Mouse (Mus musculus) MEL (cell line): ENCODE measurements around the gene Gm19935. TPM values are rescaled to one million over a fixed set of nuclear protein-coding genes. Genes with fewer than 3 reads are reported as not detected.
A peak's percentile ranks its signal among the peaks of the same experiment; 100 is the strongest.

Experiments used
- DNase-seq: peaks from one replicate; pipeline ENCODE4 v3.0.0; 2011; ENCODE audit warnings: low read depth, low spot score
- H3K27ac ChIP-seq: 2 replicates; pipeline ENCODE4 v1.5.1; 2012; ENCODE audit warnings: low read depth, mild to moderate bottlenecking, control low read depth, low read length, moderate library complexity; ENCODE audit not compliant: control insufficient read depth
- H3K27me3 ChIP-seq, 2 experiments: fragments of 150-350 bp in 1 of 2; sonication (generic) in 1 of 2; 2 replicates each; pipeline ENCODE4 v1.6.1; 2012; ENCODE audit warnings: low read length in 2 of 2, mild to moderate bottlenecking in 2 of 2, improper control_type of control experiment in 1 of 2, moderate library complexity in 1 of 2; ENCODE audit not compliant: insufficient read depth in 2 of 2, control insufficient read depth in 1 of 2
- H3K36me3 ChIP-seq, 2 experiments: 2 replicates each; pipeline ENCODE4 v1.6.1; 2012 to 2014; ENCODE audit warnings: low read length in 2 of 2, improper control_type of control experiment in 1 of 2, inconsistent platforms in 1 of 2, mild to moderate bottlenecking in 1 of 2; ENCODE audit not compliant: insufficient read depth in 2 of 2, control insufficient read depth in 1 of 2
- H3K4me1 ChIP-seq, 2 experiments: fragments of 150-350 bp in 1 of 2; sonication (generic) in 1 of 2; 2 replicates each; pipeline ENCODE4 v1.6.1; 2012; ENCODE audit warnings: low read length in 2 of 2, improper control_type of control experiment in 1 of 2, mild to moderate bottlenecking in 1 of 2; ENCODE audit not compliant: insufficient read depth in 2 of 2, control insufficient read depth in 1 of 2
- H3K4me3 ChIP-seq, 2 experiments: fragments of 150-350 bp in 1 of 2; sonication (generic) in 1 of 2; 2 replicates each; pipeline ENCODE4 v1.5.1; 2012; ENCODE audit warnings: low read depth in 2 of 2, low read length in 2 of 2, mild to moderate bottlenecking in 2 of 2, moderate library complexity in 2 of 2, control low read depth in 1 of 2, improper control_type of control experiment in 1 of 2; ENCODE audit not compliant: control insufficient read depth in 1 of 2, insufficient read depth in 1 of 2
- H3K79me2 ChIP-seq: 2 replicates; pipeline ENCODE4 v1.6.1; 2012; ENCODE audit warnings: mild to moderate bottlenecking, low read length, moderate library complexity; ENCODE audit not compliant: control insufficient read depth, poor library complexity, insufficient read depth
- H3K9ac ChIP-seq: 2 replicates; pipeline ENCODE4 v1.6.1; 2012; ENCODE audit warnings: low read depth, mild to moderate bottlenecking, control low read depth, low read length, moderate library complexity; ENCODE audit not compliant: control insufficient read depth, poor library complexity, severe bottlenecking
- H3K9me3 ChIP-seq: fragments of 150-350 bp; sonication (generic); replicated peaks from 2 replicates; pipeline ENCODE4 v1.6.1; 2012; ENCODE audit warnings: mild to moderate bottlenecking, low read length, improper control_type of control experiment, moderate library complexity; ENCODE audit not compliant: insufficient read depth
- ELF1 ChIP-seq: IDR thresholded peaks from 2 replicates; pipeline ENCODE4 v1.6.1; 2014; ENCODE audit warnings: low read depth, mild to moderate bottlenecking, inconsistent platforms, low read length, improper control_type of control experiment, moderate library complexity
- EP300 ChIP-seq, 2 experiments: IDR thresholded peaks; 2 replicates each; pipeline ENCODE4 v1.6.1; 2011; ENCODE audit warnings: improper control_type of control experiment in 2 of 2, low read length in 2 of 2, low read depth in 1 of 2, mild to moderate bottlenecking in 1 of 2
- GABPA ChIP-seq: IDR thresholded peaks from 2 replicates; pipeline ENCODE4 v1.6.1; 2012; ENCODE audit warnings: low read depth, mild to moderate bottlenecking, inconsistent platforms, low read length, improper control_type of control experiment, moderate library complexity
- HCFC1 ChIP-seq: IDR thresholded peaks from 2 replicates; pipeline ENCODE4 v1.6.1; 2012; ENCODE audit warnings: low read depth, mild to moderate bottlenecking, inconsistent platforms, low read length, improper control_type of control experiment, moderate library complexity
- MAFK ChIP-seq: IDR thresholded peaks from 2 replicates; pipeline ENCODE4 v1.6.1; 2011; ENCODE audit warnings: low read depth, mild to moderate bottlenecking, low read length, improper control_type of control experiment, borderline replicate concordance
- MEF2A ChIP-seq: IDR thresholded peaks from 2 replicates; pipeline ENCODE4 v1.6.1; 2014; ENCODE audit warnings: low read depth, mild to moderate bottlenecking, inconsistent platforms, low read length, improper control_type of control experiment; ENCODE audit not compliant: poor library complexity, insufficient replicate concordance, severe bottlenecking; ENCODE audit errors: extremely low read depth
- NRF1 ChIP-seq: IDR thresholded peaks from 2 replicates; pipeline ENCODE4 v1.6.1; 2014; ENCODE audit warnings: low read depth, mild to moderate bottlenecking, inconsistent platforms, low read length, improper control_type of control experiment, moderate library complexity; ENCODE audit not compliant: poor library complexity, insufficient read depth, severe bottlenecking
- POLR2AphosphoS5 ChIP-seq: IDR thresholded peaks from 2 replicates; pipeline ENCODE4 v1.6.1; 2012; ENCODE audit warnings: low read depth, borderline replicate concordance, mild to moderate bottlenecking, inconsistent platforms, low read length, moderate library complexity, mixed read lengths
- RCOR1 ChIP-seq: IDR thresholded peaks from 2 replicates; pipeline ENCODE4 v1.6.1; 2012; ENCODE audit warnings: low read depth, mild to moderate bottlenecking, inconsistent platforms, low read length, improper control_type of control experiment
- SIN3A ChIP-seq: IDR thresholded peaks from 2 replicates; pipeline ENCODE4 v1.6.1; 2012; ENCODE audit warnings: low read length, improper control_type of control experiment, inconsistent platforms
- SMC3 ChIP-seq: IDR thresholded peaks from 2 replicates; pipeline ENCODE4 v1.6.1; 2011; ENCODE audit warnings: low read depth, low read length, improper control_type of control experiment
- UBTF ChIP-seq: IDR thresholded peaks from 2 replicates; pipeline ENCODE4 v1.6.1; 2012; ENCODE audit warnings: low read depth, mild to moderate bottlenecking, inconsistent platforms, low read length, improper control_type of control experiment, moderate library complexity, borderline replicate concordance; ENCODE audit not compliant: insufficient read depth
- polyA plus RNA-seq, 2 experiments: library from polyadenylated mRNA; stranded (reverse) in 1 of 2; unstranded in 1 of 2; fragments of >175 nt in 1 of 2; fragments of >200 nt in 1 of 2; gene quantifications; 2 replicates each; pipeline versions ENCODE4 v1.2.1 to v1.2.4; 2012; ENCODE audit warnings: low replicate concordance in 2 of 2, low read depth in 1 of 2; ENCODE audit not compliant: insufficient read length in 2 of 2, insufficient read depth in 1 of 2, missing spikeins in 1 of 2
- total RNA-seq: library from RNA; depleted of rRNA; stranded (reverse); fragments of 300-350 nt; gene quantifications from 2 replicates; pipeline ENCODE4 v1.2.3, GENCODE M21; 2012

Gm19935 gene
- total and polyA plus RNA-seq, 3 experiments = not detected

DNA sequence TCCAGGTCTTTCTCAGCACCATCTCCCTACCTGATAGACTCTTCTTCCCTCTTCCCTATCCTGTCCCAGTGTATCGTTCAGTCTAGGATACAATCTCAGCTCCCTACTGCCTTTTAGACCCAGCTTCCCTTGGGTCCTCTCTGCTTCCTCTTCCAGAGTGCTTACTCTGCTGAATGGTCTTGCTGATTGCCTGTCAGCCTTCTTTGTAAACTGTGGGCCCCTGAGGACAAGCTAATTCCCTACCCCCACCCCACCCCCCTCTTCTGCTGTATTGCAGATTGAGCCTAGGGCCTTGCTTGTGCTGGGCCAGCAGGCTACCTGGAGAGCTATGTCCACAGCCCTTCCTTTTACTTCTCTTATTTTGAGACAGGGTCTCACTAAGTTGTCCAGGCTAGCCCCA is 39.8 kb upstream of the Gm19935 start:
- DNase-seq = no peak
- Histone ChIP-seq H3K79me2 (no peaks in the 10 kb centered on the region), H3K9me3 (no peaks in the 10 kb centered on the region), H3K36me3 (peaks cover 0 to 5% of the 10 kb centered on the region in 2 experiments; a peak in 2 of 4 replicates), H3K4me1 (peaks cover 0 to 16% of the 10 kb centered on the region in 2 experiments; a peak in 2 of 4 replicates), H3K27me3 (no peaks in the 10 kb centered on the region), H3K27ac (no peak overlapping the region), H3K4me3 (no peak overlapping the region), H3K9ac (no peak overlapping the region)
- TF ChIP-seq ELF1 (no peak), MEF2A (no peak), NRF1 (no peak)

DNA sequence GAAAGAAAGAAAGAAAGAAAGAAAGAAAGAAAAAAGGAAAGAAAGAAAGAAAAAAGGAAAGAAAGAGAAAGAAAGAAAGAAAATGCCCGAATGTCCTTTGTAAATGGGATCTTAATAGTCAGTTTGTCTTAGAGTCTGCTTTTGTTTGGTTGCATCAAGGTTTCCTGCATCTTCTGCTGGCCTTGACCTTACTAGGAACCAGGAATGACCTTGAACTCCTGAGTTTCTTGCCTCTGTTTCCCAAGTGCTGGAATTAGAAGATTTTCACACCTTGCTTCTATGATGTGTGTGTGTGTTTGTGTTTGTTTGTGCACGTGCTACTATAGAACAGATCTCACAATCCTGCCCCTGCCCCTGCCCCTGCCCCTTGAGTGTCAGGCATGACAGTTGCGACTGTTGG is 39.0 kb upstream of the Gm19935 start:
- H3K79me2 ChIP-seq = no peaks in the 10 kb centered on the region
- H3K4me1 ChIP-seq = peaks cover 0 to 10% of the 10 kb centered on the region in 2 experiments; a peak in 1 of 4 replicates
- no peak overlapping the region for H3K9ac ChIP-seq
- H3K9me3 ChIP-seq = no peaks in the 10 kb centered on the region
- no peak overlapping the region for H3K27ac ChIP-seq
- no peak for TF ChIP-seq RCOR1
- TF ChIP-seq SIN3A = no peak
- TF ChIP-seq SMC3 = no peak
- TF ChIP-seq HCFC1 = no peak
- no peak for TF ChIP-seq UBTF
- no peak for TF ChIP-seq MAFK
- TF ChIP-seq GABPA = no peak
- no peaks in the 10 kb centered on the region for H3K27me3 ChIP-seq
- DNase-seq = no peak
- peaks cover 0 to 3% of the 10 kb centered on the region in 2 experiments; a peak in 2 of 4 replicates for H3K36me3 ChIP-seq
- no peak overlapping the region for H3K4me3 ChIP-seq

DNA sequence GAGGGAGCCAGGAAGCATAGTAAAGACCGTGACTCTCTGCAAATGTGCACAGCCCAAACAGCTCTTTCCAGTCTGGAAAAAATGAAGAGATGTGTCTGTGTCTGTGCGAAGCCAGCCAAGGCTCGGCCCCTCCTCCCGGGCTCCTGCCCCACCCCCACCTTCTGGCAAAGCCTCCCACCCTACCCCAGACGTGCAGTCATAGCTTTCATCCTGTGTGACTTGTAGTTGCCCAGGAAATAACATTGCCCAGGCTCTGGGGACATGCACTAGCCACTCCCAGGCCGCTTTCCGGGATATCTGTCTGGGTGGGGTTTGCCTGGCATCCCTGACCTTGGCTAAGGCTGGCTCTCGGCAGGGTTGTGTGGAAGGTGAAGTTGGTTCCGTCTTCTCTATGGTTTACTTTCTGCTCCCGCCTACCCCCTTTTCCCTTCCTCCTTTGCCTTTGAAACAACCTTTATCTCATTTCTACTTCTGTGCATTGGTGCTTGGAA is 37.5 kb upstream of the Gm19935 start:
- H3K9me3 ChIP-seq = no peaks in the 10 kb centered on the region
- H3K9ac ChIP-seq = peak overlapping the region; percentile 38; the same call in 1 of the 2 replicates
- H3K4me1 ChIP-seq = peaks cover 0 to 10% of the 10 kb centered on the region in 2 experiments; a peak in 1 of 4 replicates
- TF ChIP-seq POLR2AphosphoS5 = no peak
- 0 out of 4 replicates have a peak, but pooled peaks of 1 of the 2 experiments have one; percentile 14 for TF ChIP-seq EP300 (IDR thresholded peaks at IDR 0.05; ENCODE audit: low read depth in 1 of 2, low read length in 2 of 2)
- peak; percentile 73 for DNase-seq
- no peak overlapping the region for H3K27ac ChIP-seq
- peak overlapping the region; percentile 39 to 51; a peak in 3 of 4 replicates for H3K4me3 ChIP-seq
- peaks cover 0 to 3% of the 10 kb centered on the region in 2 experiments; a peak in 2 of 4 replicates for H3K36me3 ChIP-seq
- no peaks in the 10 kb centered on the region for H3K27me3 ChIP-seq
- H3K79me2 ChIP-seq = no peaks in the 10 kb centered on the region
